Mouse (Mus musculus) kidney, embryonic 14.5 days (tissue): Measurements from ENCODE around the gene Cacna1c. TPM values are rescaled to one million over a fixed set of nuclear protein-coding genes. Genes with fewer than 3 reads are reported as not detected.

Source experiments
- ATAC-seq: fragments of 200-750 bp; cut with Nextera tagmentation; 2 replicates; pipeline ENCODE4 v1.8.0; 2017; ENCODE audit warnings: moderate number of reproducible peaks, mild to moderate bottlenecking, moderate TSS enrichment, moderate library complexity; ENCODE audit not compliant: low FRiP score, low TSS enrichment
- H3K27ac ChIP-seq: fragments of 300-500 bp; sonication (generic); 2 replicates; pipeline ENCODE4 v1.5.1; 2014; ENCODE audit warnings: low read depth, mild to moderate bottlenecking, low read length, moderate library complexity, mixed read lengths
- H3K27me3 ChIP-seq: fragments of 300-500 bp; sonication (generic); 2 replicates; pipeline ENCODE4 v1.6.1; 2014; ENCODE audit warnings: mild to moderate bottlenecking, low read length; ENCODE audit not compliant: control insufficient read depth, insufficient read depth
- H3K36me3 ChIP-seq: fragments of 300-500 bp; sonication (generic); 2 replicates; pipeline ENCODE4 v1.6.1; 2014; ENCODE audit warnings: low read length, mixed read lengths; ENCODE audit not compliant: control insufficient read depth, insufficient read depth
- H3K4me1 ChIP-seq: fragments of 300-500 bp; sonication (generic); 2 replicates; pipeline ENCODE4 v1.6.1; 2014; ENCODE audit warnings: low read length, mixed read lengths; ENCODE audit not compliant: control insufficient read depth, insufficient read depth
- H3K4me2 ChIP-seq: fragments of 300-500 bp; sonication (generic); replicated peaks from 2 replicates; pipeline ENCODE4 v1.6.1; 2014; ENCODE audit warnings: low read depth, mild to moderate bottlenecking, low read length
- H3K4me3 ChIP-seq: fragments of 300-500 bp; sonication (generic); 2 replicates; pipeline ENCODE4 v1.5.1; 2014; ENCODE audit warnings: mild to moderate bottlenecking, low read length
- H3K9ac ChIP-seq: fragments of 300-500 bp; sonication (generic); 2 replicates; pipeline ENCODE4 v1.6.1; 2014; ENCODE audit warnings: low read depth, mild to moderate bottlenecking, low read length, moderate library complexity
- H3K9me3 ChIP-seq: fragments of 300-500 bp; sonication (generic); 2 replicates; pipeline ENCODE4 v1.6.1; 2016; ENCODE audit warnings: low read length; ENCODE audit not compliant: control insufficient read depth
- WGBS: fragments of 180-500 bp; shearing (Covaris S2); extraction: QIAGEN DNeasy Blood & Tissue Kit; methylation state at CpG from one replicate; pipeline ENCODE4 v1.1.7; 2014; 5-methylcytosine and 5-hydroxymethylcytosine counted together
- polyA plus RNA-seq: library from polyadenylated mRNA; unstranded; fragments of >200 nt; fragmentation: Nextera tagmentation; extraction: Ambion mirVana; gene quantifications from 2 replicates; pipeline ENCODE4 v1.2.1, GENCODE M21; 2014

Cacna1c gene
- polyA plus RNA-seq, 1 experiment from 2014 or later = 3.3 TPM

- no peak overlapping the region for H3K4me3 ChIP-seq
- no peaks in the 10 kb centered on the region for H3K9me3 ChIP-seq
- H3K9ac ChIP-seq = no peak overlapping the region
- no peak overlapping the region for H3K27ac ChIP-seq
- no peaks in the 10 kb centered on the region for H3K27me3 ChIP-seq
- no peaks in the 10 kb centered on the region for H3K36me3 ChIP-seq
- 83% methylated on average over 4 of the region's 4 CpGs for WGBS
- H3K4me1 ChIP-seq = no peaks in the 10 kb centered on the region
- H3K4me2 ChIP-seq = no peak overlapping the region
- no peak for ATAC-seq
Measured at GRCm38 (mm10) chr6:118812007-118812406, 384.2 kb downstream of the Cacna1c start.

GRCm38 (mm10) chr6:118810834-118811233, 385.4 kb downstream of the Cacna1c start:
- no peak overlapping the region for H3K27ac ChIP-seq
- no peak overlapping the region for H3K9ac ChIP-seq
- ATAC-seq = no peak
- no peaks in the 10 kb centered on the region for H3K9me3 ChIP-seq
- WGBS = 38% methylated on average over 1 of the region's 1 CpGs
- no peaks in the 10 kb centered on the region for H3K27me3 ChIP-seq
- H3K4me2 ChIP-seq = no peak overlapping the region
- no peaks in the 10 kb centered on the region for H3K36me3 ChIP-seq
- no peak overlapping the region for H3K4me3 ChIP-seq
- no peaks in the 10 kb centered on the region for H3K4me1 ChIP-seq

DNA sequence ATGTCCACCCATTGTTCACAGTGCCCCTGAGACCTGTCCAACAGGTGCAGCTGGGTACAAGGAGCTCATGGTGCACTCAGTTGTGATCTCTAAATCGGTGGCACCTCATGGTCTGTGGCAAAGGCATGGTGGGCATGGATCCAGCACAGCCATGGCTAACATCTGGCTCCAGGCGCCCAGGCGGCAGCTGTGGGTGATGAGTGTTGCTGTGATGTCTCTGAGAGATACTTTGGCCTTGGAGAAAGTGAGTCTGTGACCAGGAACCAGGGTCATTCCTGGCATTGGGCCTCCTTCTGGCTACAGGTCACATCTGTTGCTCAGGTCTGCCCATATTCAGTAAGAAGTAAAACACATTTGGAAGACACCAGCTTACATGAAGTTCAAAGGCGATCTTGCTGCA, 391.1 kb downstream of the Cacna1c start:
- no peak overlapping the region for H3K4me3 ChIP-seq
- H3K36me3 ChIP-seq = no peaks in the 10 kb centered on the region
- H3K9ac ChIP-seq = no peak overlapping the region
- no peak for ATAC-seq
- no peaks in the 10 kb centered on the region for H3K4me1 ChIP-seq
- no peak overlapping the region for H3K4me2 ChIP-seq
- no peaks in the 10 kb centered on the region for H3K9me3 ChIP-seq
- no peaks in the 10 kb centered on the region for H3K27me3 ChIP-seq
- no peak overlapping the region for H3K27ac ChIP-seq
- WGBS = 91% methylated on average over 4 of the region's 4 CpGs

- Histone ChIP-seq H3K27me3 (no peaks in the 10 kb centered on the region), H3K36me3 (no peaks in the 10 kb centered on the region)
- no peak for ATAC-seq
Measured at GRCm38 (mm10) chr6:118802286-118802685, 393.9 kb downstream of the Cacna1c start.

DNA sequence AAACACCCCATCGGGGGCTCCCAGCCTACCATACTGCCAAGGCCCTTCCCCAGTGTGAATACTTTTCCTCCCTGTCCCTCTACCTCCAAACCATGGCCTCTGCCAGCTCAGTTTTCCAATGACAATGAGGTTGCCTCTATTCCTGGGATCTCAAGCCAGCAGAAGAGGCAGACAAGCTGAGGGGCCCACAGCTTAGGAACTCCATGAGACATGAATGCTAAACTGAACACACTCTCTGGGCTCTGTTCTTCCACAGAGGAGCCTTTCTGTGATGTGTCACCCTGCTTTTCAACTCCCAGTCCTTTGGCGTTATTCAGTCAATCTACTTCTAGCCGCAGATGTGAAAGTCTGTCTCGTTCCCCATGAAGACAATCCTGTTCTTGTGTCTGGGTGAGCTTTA, 399.8 kb downstream of the Cacna1c start:
- no peak overlapping the region for H3K27ac ChIP-seq
- WGBS = 95% methylated on average over 4 of the region's 4 CpGs
- no peaks in the 10 kb centered on the region for H3K4me1 ChIP-seq
- no peak overlapping the region for H3K4me2 ChIP-seq
- ATAC-seq = no peak
- no peak overlapping the region for H3K4me3 ChIP-seq
- no peaks in the 10 kb centered on the region for H3K27me3 ChIP-seq
- no peaks in the 10 kb centered on the region for H3K9me3 ChIP-seq
- H3K36me3 ChIP-seq = no peaks in the 10 kb centered on the region
- H3K9ac ChIP-seq = no peak overlapping the region

More at GRCm38 (mm10) chr6:118802286-118802685, 393.9 kb downstream of the Cacna1c start:
- Histone ChIP-seq H3K4me2 (no peak overlapping the region), H3K4me3 (no peak overlapping the region), H3K9me3 (no peaks in the 10 kb centered on the region), H3K27ac (no peak overlapping the region), H3K9ac (no peak overlapping the region), H3K4me1 (no peaks in the 10 kb centered on the region)
- 79% methylated on average over 11 of the region's 11 CpGs for WGBS

GRCm38 (mm10) chr6:118795716-118796115, 400.5 kb downstream of the Cacna1c start:
- Histone ChIP-seq H3K36me3 (no peaks in the 10 kb centered on the region), H3K27ac (no peak overlapping the region), H3K27me3 (no peaks in the 10 kb centered on the region), H3K4me3 (no peak overlapping the region), H3K4me2 (no peak overlapping the region), H3K4me1 (no peaks in the 10 kb centered on the region), H3K9ac (no peak overlapping the region), H3K9me3 (no peaks in the 10 kb centered on the region)
- no peak for ATAC-seq

DNA sequence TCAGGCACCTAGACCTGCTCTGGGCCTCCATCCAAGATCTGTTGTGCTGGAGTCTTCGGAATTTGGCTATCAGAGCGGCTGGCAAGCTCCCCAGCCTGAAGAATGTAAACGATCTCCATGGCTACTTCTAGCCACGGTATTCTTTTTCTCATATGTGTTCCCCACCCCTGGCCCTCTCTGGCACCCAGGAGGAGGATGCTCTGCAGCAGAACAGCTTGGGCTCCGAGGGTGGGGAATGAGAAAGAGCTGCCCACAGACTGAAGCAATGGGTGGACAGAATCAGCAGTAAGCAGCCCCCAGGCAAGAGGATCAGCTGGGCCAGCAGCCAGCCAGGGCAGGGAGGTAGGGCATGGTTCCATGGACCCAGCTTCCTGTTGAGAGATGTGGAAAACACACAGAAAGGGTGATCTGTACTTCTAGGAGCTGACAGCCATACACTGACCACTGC, 404.3 kb downstream of the Cacna1c start:
- H3K36me3 ChIP-seq = no peaks in the 10 kb centered on the region
- ATAC-seq = no peak
- H3K27ac ChIP-seq = no peak overlapping the region
- WGBS = 50% methylated on average over 5 of the region's 5 CpGs
- H3K9me3 ChIP-seq = no peaks in the 10 kb centered on the region
- no peaks in the 10 kb centered on the region for H3K27me3 ChIP-seq
- no peak overlapping the region for H3K9ac ChIP-seq
- H3K4me2 ChIP-seq = no peak overlapping the region
- no peak overlapping the region for H3K4me3 ChIP-seq
- no peaks in the 10 kb centered on the region for H3K4me1 ChIP-seq

DNA sequence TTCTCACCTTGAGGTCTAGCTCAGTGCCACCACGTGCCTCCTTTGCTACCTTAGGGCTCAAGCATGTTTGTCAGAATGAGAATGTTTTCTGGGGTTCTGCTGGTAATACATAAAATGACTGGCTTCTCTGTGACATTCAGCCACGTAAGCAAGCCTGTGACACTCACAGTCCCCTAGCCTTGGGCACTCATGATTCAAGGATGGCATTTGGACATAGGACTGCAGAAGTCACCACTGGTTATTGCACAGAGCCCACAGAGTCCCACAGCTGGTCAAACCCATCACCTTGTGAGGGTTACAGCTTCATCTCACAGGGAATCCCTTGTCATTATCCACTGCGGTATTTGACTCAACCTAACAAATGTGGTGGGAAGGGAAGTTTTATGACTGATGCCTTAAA, 408.3 kb downstream of the Cacna1c start:
- Histone ChIP-seq H3K36me3 (no peaks in the 10 kb centered on the region), H3K9me3 (no peaks in the 10 kb centered on the region), H3K27ac (no peak overlapping the region), H3K4me3 (no peak overlapping the region), H3K4me1 (no peaks in the 10 kb centered on the region), H3K9ac (no peak overlapping the region), H3K4me2 (no peak overlapping the region), H3K27me3 (no peaks in the 10 kb centered on the region)
- 82% methylated on average over 3 of the region's 3 CpGs for whole genome bisulfite sequencing
- no peak for ATAC-seq

DNA sequence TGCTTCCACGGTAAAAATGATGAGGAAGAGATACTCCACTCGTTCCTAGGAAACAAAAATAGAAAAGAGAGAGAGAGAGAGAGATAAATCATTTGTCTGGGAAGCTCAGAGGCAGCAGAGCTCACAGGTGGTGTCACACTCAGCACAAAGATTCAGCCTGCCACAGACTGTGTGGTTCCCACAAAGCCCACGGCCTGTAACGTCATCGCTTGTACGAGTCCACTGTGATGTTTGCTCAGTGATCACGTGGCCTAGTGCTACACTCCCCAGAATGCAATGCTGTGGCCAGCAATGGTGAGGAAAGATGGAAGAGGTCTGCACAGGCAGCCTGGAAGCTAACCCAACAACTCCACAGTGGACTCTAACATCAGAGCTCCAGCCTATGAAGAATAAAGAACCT, 415.9 kb downstream of the Cacna1c start:
- 0 out of 2 replicates have a peak, but pooled peaks cover 2% of the 10 kb centered on the region for H3K4me1 ChIP-seq
- no peak overlapping the region for H3K4me2 ChIP-seq
- no peak overlapping the region for H3K4me3 ChIP-seq
- 59% methylated on average over 7 of the region's 7 CpGs for WGBS
- no peak overlapping the region for H3K27ac ChIP-seq
- H3K9ac ChIP-seq = no peak overlapping the region
- H3K27me3 ChIP-seq = no peaks in the 10 kb centered on the region
- no peak for ATAC-seq
- no peaks in the 10 kb centered on the region for H3K9me3 ChIP-seq
- H3K36me3 ChIP-seq = no peaks in the 10 kb centered on the region
